Mouse (Mus musculus) CH12.LX (cell line): ENCODE measurements around the gene Hs3st3a1. TPM values are rescaled to one million over a fixed set of nuclear protein-coding genes. Genes with fewer than 3 reads are reported as not detected.

Experiments
- DNase-seq: peaks from one replicate; pipeline ENCODE4 v3.0.0-alpha.2; 2013; ENCODE audit errors: extremely low read depth
- H3K27ac ChIP-seq: 2 replicates; pipeline ENCODE4 v1.5.1; 2012; ENCODE audit warnings: low read depth, mild to moderate bottlenecking, control low read depth, moderate library complexity; ENCODE audit not compliant: insufficient read depth
- H3K27me3 ChIP-seq: replicated peaks from 2 replicates; pipeline ENCODE3; 2012; ENCODE audit warnings: inconsistent platforms
- H3K36me3 ChIP-seq, 2 experiments: replicated peaks in 1 of 2; 2 replicates each; pipeline versions ENCODE3 to v1.6.1; 2012; ENCODE audit warnings: inconsistent platforms in 1 of 2, low read length in 1 of 2, mild to moderate bottlenecking in 1 of 2, mixed read lengths in 1 of 2, moderate library complexity in 1 of 2; ENCODE audit not compliant: control insufficient read depth in 1 of 2, insufficient read depth in 1 of 2
- H3K4me1 ChIP-seq, 2 experiments: 2 replicates each; pipeline ENCODE4 v1.6.1; 2012; ENCODE audit warnings: inconsistent platforms in 1 of 2, moderate library complexity in 1 of 2; ENCODE audit not compliant: insufficient read depth in 2 of 2, control insufficient read depth in 1 of 2
- H3K4me2 ChIP-seq: 2 replicates; pipeline ENCODE4 v1.6.1; 2012; ENCODE audit warnings: low read depth, mild to moderate bottlenecking, control low read depth; ENCODE audit not compliant: poor library complexity, insufficient read depth, severe bottlenecking
- H3K4me3 ChIP-seq, 3 experiments: fragments of 150-350 bp in 1 of 3; sonication (generic) in 1 of 3; replicated peaks in 1 of 3; 2 replicates each; pipeline versions ENCODE3 to v1.5.1; 2011 to 2012; ENCODE audit warnings: low read depth in 2 of 3, low read length in 2 of 3, mild to moderate bottlenecking in 2 of 3, moderate library complexity in 2 of 3, control low read depth in 1 of 3, improper control_type of control experiment in 1 of 3, inconsistent platforms in 1 of 3, mixed read lengths in 1 of 3; ENCODE audit not compliant: poor library complexity in 1 of 3
- H3K79me2 ChIP-seq: replicated peaks from 2 replicates; pipeline ENCODE4 v1.6.1; 2012; ENCODE audit warnings: mild to moderate bottlenecking, moderate library complexity; ENCODE audit not compliant: control insufficient read depth, poor library complexity, insufficient read depth, severe bottlenecking; ENCODE audit errors: extremely low read depth
- H3K9ac ChIP-seq: 2 replicates; pipeline ENCODE4 v1.6.1; 2012; ENCODE audit warnings: low read depth, mild to moderate bottlenecking, control low read depth, moderate library complexity; ENCODE audit not compliant: insufficient read depth
- H3K9me3 ChIP-seq: replicated peaks from 2 replicates; pipeline ENCODE3; 2012; ENCODE audit warnings: low read length, inconsistent platforms, mixed read lengths
- CHD2 ChIP-seq: IDR thresholded peaks from 2 replicates; pipeline ENCODE4 v1.6.1; 2011; ENCODE audit warnings: low read length, improper control_type of control experiment
- CTCF ChIP-seq, 2 experiments: IDR thresholded peaks in 1 of 2; conservative IDR thresholded peaks in 1 of 2; 2 replicates each; pipeline ENCODE4 v1.5.1; 2011 to 2012; ENCODE audit warnings: low read depth in 2 of 2, low read length in 2 of 2, improper control_type of control experiment in 1 of 2, inconsistent platforms in 1 of 2, mild to moderate bottlenecking in 1 of 2, moderate library complexity in 1 of 2
- E2F4 ChIP-seq: IDR thresholded peaks from 2 replicates; pipeline ENCODE4 v1.6.1; 2011; ENCODE audit warnings: low read depth, low read length, improper control_type of control experiment; ENCODE audit not compliant: insufficient replicate concordance
- EP300 ChIP-seq: IDR thresholded peaks from 2 replicates; pipeline ENCODE4 v1.6.1; 2011; ENCODE audit warnings: low read length, improper control_type of control experiment
- GABPA ChIP-seq: IDR thresholded peaks from 2 replicates; pipeline ENCODE4 v1.6.1; 2012; ENCODE audit warnings: low read depth, low read length, improper control_type of control experiment, inconsistent platforms; ENCODE audit not compliant: insufficient replicate concordance
- HCFC1 ChIP-seq: IDR thresholded peaks from 2 replicates; pipeline ENCODE4 v1.6.1; 2012; ENCODE audit warnings: low read depth, mild to moderate bottlenecking, inconsistent platforms, low read length, improper control_type of control experiment
- JUN ChIP-seq: IDR thresholded peaks from 2 replicates; pipeline ENCODE4 v1.6.1; 2011; ENCODE audit warnings: low read depth, mild to moderate bottlenecking, low read length, improper control_type of control experiment, moderate library complexity; ENCODE audit not compliant: insufficient read depth
- KAT2A ChIP-seq: IDR thresholded peaks from 2 replicates; pipeline ENCODE4 v1.6.1; 2012; ENCODE audit warnings: low read length, improper control_type of control experiment, inconsistent platforms; ENCODE audit not compliant: insufficient replicate concordance
- MAX ChIP-seq: IDR thresholded peaks from 2 replicates; pipeline ENCODE4 v1.6.1; 2011; ENCODE audit warnings: low read length, improper control_type of control experiment
- MXI1 ChIP-seq: IDR thresholded peaks from 2 replicates; pipeline ENCODE4 v1.6.1; 2011; ENCODE audit warnings: mild to moderate bottlenecking, low read depth, low read length, improper control_type of control experiment
- NELFE ChIP-seq: IDR thresholded peaks from 2 replicates; pipeline ENCODE4 v1.6.1; 2011; ENCODE audit warnings: low read depth, low read length, improper control_type of control experiment
- NRF1 ChIP-seq: IDR thresholded peaks from 2 replicates; pipeline ENCODE4 v1.6.1; 2014; ENCODE audit warnings: low read depth, mild to moderate bottlenecking, inconsistent platforms, low read length, improper control_type of control experiment, moderate library complexity
- PAX5 ChIP-seq: IDR thresholded peaks from 2 replicates; pipeline ENCODE4 v1.6.1; 2012; ENCODE audit warnings: low read length, inconsistent platforms, mixed read lengths
- POLR2AphosphoS2 ChIP-seq: IDR thresholded peaks from 2 replicates; pipeline ENCODE4 v1.6.1; 2011; ENCODE audit warnings: low read depth, low read length, improper control_type of control experiment
- RAD21 ChIP-seq: IDR thresholded peaks from 2 replicates; pipeline ENCODE4 v1.6.1; 2011; ENCODE audit warnings: low read depth, mild to moderate bottlenecking, low read length, improper control_type of control experiment, moderate library complexity
- RCOR1 ChIP-seq: conservative IDR thresholded peaks from 2 replicates; pipeline ENCODE4 v1.6.1; 2012; ENCODE audit warnings: low read depth, mild to moderate bottlenecking, inconsistent platforms, low read length, improper control_type of control experiment
- SIN3A ChIP-seq: IDR thresholded peaks from 2 replicates; pipeline ENCODE4 v1.6.1; 2012; ENCODE audit warnings: low read length, improper control_type of control experiment, inconsistent platforms
- TCF12 ChIP-seq: IDR thresholded peaks from 2 replicates; pipeline ENCODE4 v1.6.1; 2014; ENCODE audit warnings: low read depth, mild to moderate bottlenecking, inconsistent platforms, low read length, improper control_type of control experiment
- USF2 ChIP-seq: conservative IDR thresholded peaks from 2 replicates; pipeline ENCODE4 v1.6.1; 2011; ENCODE audit warnings: low read depth, low read length, improper control_type of control experiment
- ZC3H11A ChIP-seq: IDR thresholded peaks from 2 replicates; pipeline ENCODE4 v1.6.1; 2012; ENCODE audit warnings: low read depth, mild to moderate bottlenecking, inconsistent platforms, low read length, improper control_type of control experiment
- ZKSCAN1 ChIP-seq: IDR thresholded peaks from 2 replicates; pipeline ENCODE4 v1.6.1; 2012; ENCODE audit warnings: low read depth, inconsistent platforms, low read length, improper control_type of control experiment, borderline replicate concordance
- ZNF384 ChIP-seq: IDR thresholded peaks from 2 replicates; pipeline ENCODE4 v1.6.1; 2012; ENCODE audit warnings: low read depth, low read length, improper control_type of control experiment, inconsistent platforms
- dilution Hi-C: fragments of 300-500 bp; cut with MboI; formaldehyde crosslinking; loops from 2 replicates; pipeline ENCODE4 v1.14.3; 2020; ENCODE audit warnings: low sequenced_read_pairs; ENCODE audit not compliant: extremely low pct_unique_long_range_greater_than_20kb, extremely low pct_ligation_motif_present
- in situ Hi-C: fragments of 300-500 bp; cut with MboI; formaldehyde crosslinking; loops from 3 replicates; pipeline ENCODE4 v1.14.3; 2019; ENCODE audit warnings: low sequenced_read_pairs, low pct_ligation_motif_present, low pct_unique_long_range_greater_than_20kb, mixed read lengths
- polyA plus RNA-seq: library from polyadenylated mRNA; unstranded; fragments of >175 nt; gene quantifications from 2 replicates; pipeline ENCODE4 v1.2.1, GENCODE M21; 2012; ENCODE audit warnings: low read depth; ENCODE audit not compliant: insufficient read length
- total RNA-seq, 2 experiments: library from RNA; depleted of rRNA; stranded (reverse); fragments of 300-350 nt in 1 of 2; fragments of >200 nt in 1 of 2; gene quantifications; 2 replicates each; pipeline ENCODE4 v1.2.3; 2012 to 2014

Hs3st3a1 gene
- total and polyA plus RNA-seq, 3 experiments = not detected

GRCm38 (mm10) chr11:64558282-64558681, 123.2 kb downstream of the Hs3st3a1 start:
- no peak overlapping the region for H3K4me2 ChIP-seq
- no peak for DNase-seq
- dilution Hi-C loops = no loop called here
- H3K9me3 ChIP-seq = no peaks in the 10 kb centered on the region
- H3K27ac ChIP-seq = no peak overlapping the region
- in situ Hi-C loops = no loop called here
- H3K9ac ChIP-seq = no peak overlapping the region
- H3K79me2 ChIP-seq = no peaks in the 10 kb centered on the region
- H3K4me3 ChIP-seq = no peak overlapping the region
- peaks cover 0 to 5% of the 10 kb centered on the region in 2 experiments; a peak in 1 of 4 replicates for H3K4me1 ChIP-seq
- H3K36me3 ChIP-seq = no peaks in the 10 kb centered on the region
- no peaks in the 10 kb centered on the region for H3K27me3 ChIP-seq
- TF ChIP-seq MXI1 (no peak), PAX5 (no peak), TCF12 (no peak), NRF1 (no peak), RCOR1 (no peak), E2F4 (no peak), HCFC1 (no peak), CTCF (conservative IDR thresholded peaks at IDR 0.05 in 1 of 2, IDR thresholded peaks at IDR 0.05 in 1 of 2; ENCODE audit: low read depth in 2 of 2, low read length in 2 of 2) (no peak), JUN (no peak), POLR2AphosphoS2 (no peak), RAD21 (no peak)
- TF ChIP-seq, all 38 proteins: peak for 0

- Histone ChIP-seq H3K36me3 (no peaks in the 10 kb centered on the region), H3K4me2 (no peak overlapping the region), H3K27me3 (no peaks in the 10 kb centered on the region), H3K4me3 (no peak overlapping the region), H3K9me3 (no peaks in the 10 kb centered on the region), H3K79me2 (no peaks in the 10 kb centered on the region), H3K27ac (no peak overlapping the region), H3K4me1 (peaks cover 0 to 5% of the 10 kb centered on the region in 2 experiments; a peak in 1 of 4 replicates), H3K9ac (no peak overlapping the region)
- in situ Hi-C loops (no loop called here), dilution Hi-C loops (no loop called here)
- DNase-seq = no peak
- no peak for TF ChIP-seq NELFE
- TF ChIP-seq KAT2A = no peak
- no peak for TF ChIP-seq ZKSCAN1
- TF ChIP-seq ZNF384 = no peak
- no peak for TF ChIP-seq USF2
- no peak for TF ChIP-seq TCF12
- no peak for TF ChIP-seq JUN
- no peak for TF ChIP-seq RCOR1
- no peak for TF ChIP-seq MAX
- TF ChIP-seq SIN3A = no peak
- TF ChIP-seq HCFC1 = no peak
- no peak for TF ChIP-seq GABPA
- no peak for TF ChIP-seq PAX5
- no peak for TF ChIP-seq CHD2
- TF ChIP-seq EP300 = no peak
- TF ChIP-seq ZC3H11A = no peak
Observed at GRCm38 (mm10) chr11:64559388-64559787, 124.3 kb downstream of the Hs3st3a1 start.
